Mouse (Mus musculus) limb, embryonic 15.5 days (tissue): ENCODE data around the gene Asic2. TPM values are rescaled to one million over a fixed set of nuclear protein-coding genes. Genes with fewer than 3 reads are reported as not detected.

Experiments
- ATAC-seq: fragments of 200-750 bp; cut with Nextera tagmentation; 2 replicates; pipeline ENCODE4 v1.8.0; 2017; ENCODE audit warnings: low read depth, moderate TSS enrichment; ENCODE audit not compliant: insufficient number of reproducible peaks, low FRiP score, low TSS enrichment
- H3K27ac ChIP-seq: fragments of 300-500 bp; sonication (generic); 2 replicates; pipeline ENCODE4 v1.5.1; 2015; ENCODE audit warnings: moderate library complexity, mild to moderate bottlenecking, inconsistent platforms
- H3K27me3 ChIP-seq: fragments of 300-500 bp; sonication (generic); 2 replicates; pipeline ENCODE4 v1.6.1; 2015; ENCODE audit warnings: inconsistent platforms
- H3K36me3 ChIP-seq: fragments of 300-500 bp; sonication (generic); 2 replicates; pipeline ENCODE4 v1.6.1; 2015; ENCODE audit warnings: inconsistent platforms
- H3K4me1 ChIP-seq: fragments of 300-500 bp; sonication (generic); 2 replicates; pipeline ENCODE4 v1.6.1; 2015; ENCODE audit warnings: inconsistent platforms
- H3K4me2 ChIP-seq: fragments of 300-500 bp; sonication (generic); 2 replicates; pipeline ENCODE4 v1.6.1; 2015; ENCODE audit warnings: mild to moderate bottlenecking, inconsistent platforms
- H3K4me3 ChIP-seq: fragments of 300-500 bp; sonication (generic); 2 replicates; pipeline ENCODE4 v1.5.1; 2015; ENCODE audit warnings: mild to moderate bottlenecking, inconsistent platforms
- H3K9ac ChIP-seq: fragments of 300-500 bp; sonication (generic); 2 replicates; pipeline ENCODE4 v1.6.1; 2015; ENCODE audit warnings: inconsistent platforms
- H3K9me3 ChIP-seq: fragments of 300-500 bp; sonication (generic); 2 replicates; pipeline ENCODE4 v1.6.1; 2016; ENCODE audit warnings: inconsistent platforms
- WGBS: fragments of 180-500 bp; shearing (Covaris S2); methylation state at CpG from one replicate; pipeline ENCODE4 v1.1.7; 2015; 5-methylcytosine and 5-hydroxymethylcytosine counted together
- polyA plus RNA-seq: library from polyadenylated mRNA; unstranded; fragments of >200 nt; fragmentation: Nextera tagmentation; extraction: Ambion mirVana; gene quantifications from 2 replicates; pipeline ENCODE4 v1.2.1, GENCODE M21; 2015

The Asic2 gene
- polyA plus RNA-seq, 1 experiment from 2014 or later, result 0.51 TPM

DNA sequence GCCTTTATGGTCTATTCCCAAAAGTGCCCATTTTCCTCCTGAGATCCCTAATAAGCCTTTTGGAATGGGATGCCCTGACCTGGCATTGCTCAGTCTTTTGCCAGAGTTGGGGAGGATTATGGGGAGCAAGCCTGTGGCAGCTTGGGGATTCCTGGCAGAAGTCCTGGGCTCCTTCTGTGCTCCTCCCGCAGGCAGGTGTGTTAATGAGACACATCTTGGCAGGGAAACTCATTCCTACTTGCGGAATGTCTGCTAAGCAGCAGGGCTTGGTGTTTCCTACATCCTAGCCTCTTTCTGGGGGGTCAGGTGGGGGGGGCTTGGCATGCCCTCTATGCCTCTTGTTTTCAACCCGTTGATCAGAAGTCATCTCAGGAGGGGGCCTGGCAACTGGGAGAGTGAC is 1081.2 kb downstream of the Asic2 start:
- no peaks in the 10 kb centered on the region for H3K36me3 ChIP-seq
- peaks cover 7% of the 10 kb centered on the region for H3K4me1 ChIP-seq
- H3K9me3 ChIP-seq, result no peaks in the 10 kb centered on the region
- no peak overlapping the region for H3K27ac ChIP-seq
- 0 out of 2 replicates have a peak, but pooled peaks cover 9% of the 10 kb centered on the region for H3K27me3 ChIP-seq
- WGBS, result 39% methylated on average over 3 of the region's 3 CpGs
- H3K9ac ChIP-seq, result no peak overlapping the region
- no peak overlapping the region for H3K4me3 ChIP-seq
- H3K4me2 ChIP-seq, result no peak overlapping the region
- no peak for ATAC-seq

DNA sequence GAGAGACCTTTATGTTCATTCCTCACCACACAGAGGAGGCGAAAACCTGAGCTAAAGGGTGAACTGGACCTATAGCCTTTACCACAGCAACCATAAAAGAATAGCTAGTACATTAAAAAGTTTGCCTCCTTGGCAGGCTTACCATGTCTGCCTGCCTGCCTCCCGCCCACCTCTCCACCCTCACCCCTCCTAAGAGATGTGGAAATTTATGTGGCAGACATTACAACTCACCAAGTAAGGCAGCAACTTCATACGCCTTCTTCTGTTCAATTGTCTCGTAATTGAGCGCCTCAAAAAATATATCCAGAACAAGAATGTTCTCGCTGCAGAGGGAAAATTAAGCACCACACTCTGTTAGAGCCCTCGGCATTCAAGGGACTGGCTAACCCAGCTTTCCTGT is 1081.9 kb downstream of the Asic2 start:
- H3K36me3 ChIP-seq, result no peaks in the 10 kb centered on the region
- WGBS, result 59% methylated on average over 7 of the region's 7 CpGs
- no peak overlapping the region for H3K4me2 ChIP-seq
- no peak overlapping the region for H3K27ac ChIP-seq
- no peak overlapping the region for H3K4me3 ChIP-seq
- H3K4me1 ChIP-seq, result peaks cover 7% of the 10 kb centered on the region
- H3K9ac ChIP-seq, result no peak overlapping the region
- no peak for ATAC-seq
- no peaks in the 10 kb centered on the region for H3K9me3 ChIP-seq
- 0 out of 2 replicates have a peak, but pooled peaks cover 9% of the 10 kb centered on the region for H3K27me3 ChIP-seq

DNA sequence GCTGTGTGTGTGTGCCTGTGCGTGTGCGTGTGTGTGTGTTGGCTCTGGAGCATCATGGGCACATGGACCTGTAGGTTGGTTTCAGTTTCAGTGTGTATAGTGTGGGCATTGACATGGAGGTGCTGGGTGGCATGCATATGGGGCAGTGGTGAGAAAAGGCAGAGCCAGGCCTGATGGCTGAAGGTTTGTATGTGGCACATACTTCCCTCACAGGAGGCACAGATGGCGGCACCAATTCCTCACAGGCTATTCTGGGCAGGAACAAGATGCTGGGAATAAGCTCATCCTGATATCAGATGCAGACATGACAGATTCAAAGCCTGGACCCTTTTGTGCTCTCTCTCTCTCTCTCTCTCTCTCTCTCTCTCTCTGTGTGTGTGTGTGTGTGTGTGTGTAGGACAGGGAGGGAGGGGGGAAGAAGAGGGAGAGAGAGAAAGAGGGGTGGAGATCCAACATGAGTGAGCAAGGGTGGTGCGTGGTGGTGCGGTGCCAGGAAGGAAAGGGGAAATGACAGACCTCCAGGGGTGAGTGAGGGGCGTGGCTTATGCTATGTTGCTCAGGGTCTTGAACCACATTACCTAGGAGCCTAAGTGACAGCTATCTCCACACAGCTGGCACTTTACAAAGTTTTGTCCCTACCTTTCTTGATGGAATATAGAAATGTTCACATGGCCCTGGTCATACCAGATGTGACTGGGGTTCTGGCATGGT is 1083.6 kb downstream of the Asic2 start:
- no peak for ATAC-seq
- Histone ChIP-seq H3K9ac (no peak overlapping the region), H3K36me3 (no peaks in the 10 kb centered on the region), H3K4me2 (no peak overlapping the region), H3K4me1 (peaks cover 7% of the 10 kb centered on the region), H3K27ac (no peak overlapping the region), H3K27me3 (no peaks in the 10 kb centered on the region), H3K9me3 (no peaks in the 10 kb centered on the region), H3K4me3 (no peak overlapping the region)
- 77% methylated on average over 6 of the region's 6 CpGs for WGBS

DNA sequence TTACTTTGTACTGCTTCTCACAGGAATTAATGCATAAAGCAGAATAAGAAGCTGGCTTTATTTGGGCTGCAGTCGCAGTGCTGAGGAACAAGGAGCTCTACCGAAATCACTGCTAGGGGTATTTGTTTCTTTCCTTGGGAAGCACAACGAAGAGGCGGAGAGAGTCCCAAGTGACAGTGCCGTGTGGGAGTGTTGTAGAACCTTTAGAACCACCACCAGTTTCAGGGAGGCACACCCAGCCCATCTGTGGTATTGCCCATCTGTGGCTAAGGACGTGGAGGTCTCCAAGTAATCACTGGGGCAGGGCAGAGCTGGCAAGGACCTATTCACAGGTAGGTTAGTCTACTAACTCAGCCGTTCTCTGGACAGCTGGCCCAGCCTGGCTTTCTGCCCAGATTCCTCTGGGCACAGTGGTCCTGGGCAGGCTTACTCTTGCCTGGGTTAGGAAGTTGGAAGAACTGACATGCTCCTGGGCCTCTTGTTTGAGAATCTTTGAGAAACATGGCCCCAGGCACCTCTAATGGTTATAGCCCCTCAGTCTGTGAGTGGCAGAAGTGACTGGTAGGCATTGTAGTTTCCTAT is 1085.9 kb downstream of the Asic2 start:
- no peaks in the 10 kb centered on the region for H3K9me3 ChIP-seq
- WGBS, result 76% methylated on average over 7 of the region's 7 CpGs
- no peak overlapping the region for H3K27ac ChIP-seq
- no peak overlapping the region for H3K4me2 ChIP-seq
- peaks cover 9% of the 10 kb centered on the region for H3K4me1 ChIP-seq
- no peak for ATAC-seq
- no peaks in the 10 kb centered on the region for H3K27me3 ChIP-seq
- H3K4me3 ChIP-seq, result no peak overlapping the region
- H3K36me3 ChIP-seq, result no peaks in the 10 kb centered on the region
- no peak overlapping the region for H3K9ac ChIP-seq

DNA sequence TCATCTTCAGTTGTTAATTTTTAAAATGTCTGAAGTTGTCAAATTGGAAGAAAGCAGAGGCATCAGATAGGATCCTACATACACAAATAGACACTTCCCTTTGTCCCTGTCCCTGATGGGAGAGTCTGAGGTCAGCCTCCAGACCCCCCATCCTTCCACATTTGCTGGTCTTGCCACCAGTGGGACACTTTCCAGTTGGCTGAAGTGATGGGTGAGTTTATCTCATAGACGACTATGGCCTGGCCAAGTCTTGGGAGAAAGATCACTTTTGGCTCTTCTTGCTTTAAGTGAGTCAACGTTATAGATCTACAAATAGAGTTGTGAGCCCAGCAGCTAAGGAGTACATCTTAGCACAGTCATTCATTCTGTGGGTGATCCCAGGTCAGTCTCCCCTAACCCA is 1090.2 kb downstream of the Asic2 start:
- WGBS, result 80% methylated on average over 2 of the region's 2 CpGs
- Histone ChIP-seq H3K4me2 (no peak overlapping the region), H3K36me3 (no peaks in the 10 kb centered on the region), H3K4me3 (no peak overlapping the region), H3K4me1 (peaks cover 10% of the 10 kb centered on the region), H3K27ac (no peak overlapping the region), H3K9me3 (no peaks in the 10 kb centered on the region), H3K9ac (no peak overlapping the region), H3K27me3 (no peaks in the 10 kb centered on the region)
- ATAC-seq, result no peak

DNA sequence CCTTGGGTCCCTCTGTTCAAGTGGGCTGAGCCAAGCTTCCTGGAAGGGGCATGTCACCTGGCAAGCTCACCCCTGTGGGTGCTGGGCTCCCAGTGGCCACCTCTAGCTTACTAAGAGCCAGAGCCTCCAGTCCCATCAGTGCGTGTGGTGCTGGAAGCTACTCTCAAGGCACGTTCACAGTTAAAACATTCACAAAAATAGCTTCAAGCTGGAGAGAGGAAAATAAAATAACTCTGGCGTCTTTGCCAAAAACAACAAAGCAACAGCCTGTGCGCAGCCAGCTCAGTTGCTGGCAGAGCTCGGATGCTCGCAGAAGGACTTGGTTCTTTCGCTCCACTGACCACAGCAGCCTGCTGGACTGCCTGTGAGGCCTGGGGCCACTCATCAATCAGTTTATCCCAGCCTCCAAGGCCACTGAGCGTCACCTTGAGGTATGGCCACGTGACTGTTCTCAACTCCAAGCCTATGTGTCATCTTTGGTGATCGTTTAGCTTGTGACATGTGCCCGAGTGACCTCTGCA is 1091.1 kb downstream of the Asic2 start:
- Histone ChIP-seq H3K4me3 (no peak overlapping the region), H3K9ac (no peak overlapping the region), H3K4me1 (peaks cover 10% of the 10 kb centered on the region), H3K4me2 (peak overlapping the region; percentile 24; the same call in 1 of the 2 replicates), H3K27me3 (no peaks in the 10 kb centered on the region), H3K36me3 (no peaks in the 10 kb centered on the region), H3K9me3 (no peaks in the 10 kb centered on the region), H3K27ac (peak overlapping the region; percentile 67; the same call in 1 of the 2 replicates)
- no peak for ATAC-seq
- 40% methylated on average over 11 of the region's 11 CpGs for whole genome bisulfite sequencing

DNA sequence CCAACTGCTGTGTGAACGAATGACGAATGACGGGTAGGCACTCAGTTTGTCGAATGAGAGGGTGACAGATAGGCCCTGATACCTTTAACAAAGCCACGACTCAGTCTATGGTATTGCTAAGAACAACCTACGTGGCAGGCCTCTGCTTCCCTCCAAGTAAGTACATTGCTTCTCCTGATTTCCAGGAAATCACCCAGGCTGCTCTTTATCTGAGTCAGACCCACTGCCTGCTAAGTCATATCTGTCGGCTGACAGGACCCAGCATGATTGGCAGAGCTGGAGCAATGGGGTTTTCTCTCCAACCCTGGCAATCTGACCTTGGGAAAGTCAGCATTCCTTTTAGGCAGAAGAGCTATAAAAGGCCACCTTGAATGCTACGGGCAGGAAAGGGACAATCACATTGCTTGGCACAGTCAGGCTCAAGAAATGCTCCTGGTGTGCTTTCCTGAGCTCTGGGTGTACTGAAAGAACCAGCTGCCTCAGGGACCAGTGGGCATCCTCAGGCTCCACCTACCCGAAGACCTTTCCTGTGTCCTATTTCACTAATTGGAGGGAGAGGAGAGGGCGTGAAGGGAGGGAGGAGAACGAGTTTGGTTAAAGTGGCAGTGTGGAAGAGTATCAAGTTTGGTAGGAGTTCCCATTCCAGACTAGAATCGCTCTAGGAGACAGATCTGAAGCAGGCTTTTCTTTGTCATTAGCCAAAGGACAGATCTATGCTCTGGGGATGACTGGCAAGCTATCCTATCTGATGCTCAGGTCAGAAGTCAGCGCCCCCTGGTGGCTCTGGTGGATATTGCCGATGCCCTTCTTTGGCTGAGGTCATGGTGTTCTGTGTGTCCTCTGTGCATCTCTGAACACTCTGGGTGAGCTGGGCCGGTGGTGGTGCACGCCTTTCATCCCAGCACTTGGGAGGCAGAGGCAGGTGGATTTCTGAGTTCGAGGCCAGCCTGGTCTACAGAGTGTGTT is 1095.5 kb downstream of the Asic2 start:
- Histone ChIP-seq H3K27ac (no peak overlapping the region), H3K4me2 (no peak overlapping the region), H3K27me3 (no peaks in the 10 kb centered on the region), H3K4me1 (peaks cover 10% of the 10 kb centered on the region), H3K9ac (no peak overlapping the region), H3K4me3 (no peak overlapping the region), H3K36me3 (no peaks in the 10 kb centered on the region), H3K9me3 (no peaks in the 10 kb centered on the region)
- WGBS, result 63% methylated on average over 17 of the region's 17 CpGs
- ATAC-seq, result no peak

DNA sequence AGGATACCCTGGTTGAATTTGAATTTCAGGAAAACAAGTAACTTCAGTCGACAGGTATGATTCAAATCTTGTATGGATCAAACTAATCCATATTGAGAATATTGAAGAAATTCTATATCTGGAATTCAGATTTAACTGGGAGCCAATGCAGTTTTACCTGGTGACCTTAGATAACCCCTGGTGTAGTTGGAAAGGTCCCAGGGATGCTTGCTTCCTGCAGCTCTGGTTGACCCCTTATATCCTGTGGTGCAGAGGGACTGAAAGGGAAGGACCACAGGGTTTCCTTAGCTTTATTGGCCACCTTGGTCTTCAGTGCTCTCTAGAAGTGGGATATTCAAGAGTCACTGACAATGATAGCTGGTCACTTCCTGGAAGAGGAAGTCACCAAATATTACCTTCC is 1100.2 kb downstream of the Asic2 start:
- no peak for ATAC-seq
- Histone ChIP-seq H3K27ac (no peak overlapping the region), H3K36me3 (no peaks in the 10 kb centered on the region), H3K27me3 (no peaks in the 10 kb centered on the region), H3K9ac (no peak overlapping the region), H3K9me3 (no peaks in the 10 kb centered on the region), H3K4me3 (no peak overlapping the region), H3K4me2 (no peak overlapping the region), H3K4me1 (no peaks in the 10 kb centered on the region)
- WGBS, result 96% methylated on average over 1 of the region's 1 CpGs

DNA sequence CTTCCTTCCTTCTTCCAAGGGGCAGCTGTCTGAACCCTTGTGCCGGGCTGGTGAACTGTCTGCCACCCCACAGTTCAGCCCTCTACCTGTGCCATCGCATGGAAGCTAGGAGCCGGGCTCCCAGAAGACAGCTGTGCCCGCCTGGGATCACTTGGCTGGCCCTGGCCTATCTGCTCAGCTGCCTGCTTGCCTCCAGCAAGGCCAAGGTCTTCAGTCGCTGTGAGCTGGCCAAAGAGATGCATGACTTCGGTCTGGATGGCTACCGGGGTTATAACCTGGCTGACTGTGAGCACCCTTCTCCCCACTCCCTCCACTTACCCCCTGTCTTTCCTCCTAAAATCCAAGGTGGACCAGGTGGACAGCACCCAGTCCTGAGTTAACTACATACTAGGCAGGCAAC is 1105.3 kb downstream of the Asic2 start:
- WGBS, result 94% methylated on average over 7 of the region's 7 CpGs
- ATAC-seq, result no peak
- no peak overlapping the region for H3K4me3 ChIP-seq

DNA sequence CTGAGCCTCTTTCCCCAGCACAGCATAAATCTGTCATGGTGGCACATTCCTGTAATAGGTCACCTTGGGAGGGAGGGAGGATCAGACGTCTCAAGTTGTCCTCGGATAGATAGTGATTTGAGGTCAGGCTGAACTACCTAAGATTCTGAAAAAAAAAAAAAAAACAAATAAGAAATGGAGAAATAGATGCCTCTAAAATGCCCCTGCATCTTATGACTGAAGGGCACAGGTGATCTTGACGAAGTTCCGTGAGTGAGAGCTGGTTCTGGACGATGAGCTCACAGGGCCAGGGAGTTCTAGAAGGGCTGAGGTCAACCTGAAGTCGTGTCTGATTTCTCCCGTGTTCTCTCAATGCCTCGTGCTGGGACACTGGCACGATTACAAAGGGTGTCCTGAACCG is 1110.2 kb downstream of the Asic2 start, which contains the start of gene Spaca3:
TSS of gene Spaca3 (plus strand) at position 301 of the 400 bp plus-strand sequence.
- Histone ChIP-seq H3K36me3 (no peaks in the 10 kb centered on the region), H3K4me3 (no peak within 1 kb of the TSS), H3K9ac (no peak within 1 kb of the TSS), H3K27ac (no peak within 1 kb of the TSS), H3K4me1 (no peaks in the 10 kb centered on the region), H3K4me2 (no peak within 1 kb of the TSS), H3K27me3 (no peaks in the 10 kb centered on the region), H3K9me3 (no peaks in the 10 kb centered on the region)
- no peak for ATAC-seq
- 69% methylated on average over 10 of the region's 10 CpGs for WGBS

More for the DNA sequence above, 1105.3 kb downstream of the Asic2 start:
- Histone ChIP-seq H3K27ac (no peak overlapping the region), H3K4me2 (no peak overlapping the region), H3K4me1 (no peaks in the 10 kb centered on the region), H3K9me3 (no peaks in the 10 kb centered on the region), H3K9ac (no peak overlapping the region), H3K27me3 (no peaks in the 10 kb centered on the region), H3K36me3 (no peaks in the 10 kb centered on the region)

DNA sequence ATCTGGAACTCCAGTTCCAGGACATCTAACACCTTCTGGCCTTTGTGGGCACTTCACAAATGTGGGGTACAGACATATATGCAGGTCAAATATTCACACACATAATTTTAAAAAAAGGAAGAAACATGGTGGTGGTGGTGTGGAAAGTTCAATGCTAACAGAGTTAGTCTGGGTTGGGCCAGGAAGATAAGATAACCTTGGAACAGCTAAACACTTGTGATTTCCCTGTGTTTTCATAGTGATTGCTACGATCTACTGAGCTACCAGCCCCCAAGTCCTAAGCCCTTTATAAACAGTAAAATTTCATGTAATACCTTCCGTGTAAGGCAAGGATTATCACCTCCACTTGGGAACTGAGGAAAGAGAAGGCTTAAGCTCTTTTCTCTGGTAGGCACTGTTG is 1111.4 kb downstream of the Asic2 start:
- ATAC-seq, result no peak
- H3K9ac ChIP-seq, result no peak overlapping the region
- no peaks in the 10 kb centered on the region for H3K36me3 ChIP-seq
- H3K4me2 ChIP-seq, result no peak overlapping the region
- H3K27me3 ChIP-seq, result no peaks in the 10 kb centered on the region
- no peak overlapping the region for H3K4me3 ChIP-seq
- 63% methylated on average over 2 of the region's 2 CpGs for WGBS
- no peak overlapping the region for H3K27ac ChIP-seq
- H3K4me1 ChIP-seq, result no peaks in the 10 kb centered on the region
- no peaks in the 10 kb centered on the region for H3K9me3 ChIP-seq
